Mouse (Mus musculus) gonadal fat pad, adult 2 months (tissue): ENCODE measurements around the gene Dgke. TPM values are rescaled to one million over a fixed set of nuclear protein-coding genes. Genes with fewer than 3 reads are reported as not detected.

ENCODE experiments used
- DNase-seq: peaks from one replicate; pipeline ENCODE4 v3.0.0-alpha.2; 2012; ENCODE audit warnings: low read depth
- polyA plus RNA-seq: library from polyadenylated mRNA; depleted of rRNA; stranded (reverse); fragments of >200 nt; gene quantifications from 2 replicates; pipeline ENCODE4 v1.2.3, GENCODE M21; 2012

Dgke gene
- polyA plus RNA-seq, 1 experiment: 7.3 TPM

DNA sequence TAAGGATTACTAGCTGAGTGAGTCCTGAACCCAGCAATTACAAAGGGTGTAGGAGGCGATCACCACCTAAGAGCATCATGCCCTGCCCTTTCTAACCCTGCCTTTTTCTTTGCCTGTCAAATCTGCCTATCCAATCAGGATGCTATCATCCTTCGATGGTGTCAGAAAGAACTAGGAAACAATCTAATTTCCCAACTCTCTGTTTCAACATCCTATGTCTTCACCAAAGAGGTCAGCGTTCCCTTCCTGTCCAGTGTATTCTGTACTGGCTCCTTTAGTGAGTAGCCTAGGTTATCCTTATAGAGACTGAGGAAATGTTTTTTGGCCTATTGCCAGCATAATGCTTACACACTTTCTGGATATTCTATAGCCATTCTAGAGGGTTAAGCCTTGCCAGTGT, 31.1 kb downstream of the Dgke start:
- DNase-seq: no peak

DNA sequence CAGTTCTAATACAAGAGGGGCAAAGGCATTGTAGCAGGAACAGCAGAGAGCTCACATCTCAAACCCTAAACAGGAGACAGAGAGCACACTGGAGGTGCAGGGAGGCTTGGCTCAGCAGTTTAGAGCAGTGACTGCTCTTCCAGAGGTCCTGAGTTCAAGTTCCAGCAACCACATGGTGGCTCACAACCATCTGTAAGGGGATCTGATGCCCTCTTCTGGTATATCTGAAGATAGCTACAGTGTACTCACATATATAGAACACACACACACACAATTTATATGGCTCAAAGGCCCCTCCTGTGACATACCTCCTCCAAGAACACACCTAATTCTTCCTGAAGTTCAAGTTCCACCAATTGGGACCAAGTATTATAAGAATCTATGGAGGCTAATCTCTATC, 32.1 kb downstream of the Dgke start:
- no peak for DNase-seq

DNA sequence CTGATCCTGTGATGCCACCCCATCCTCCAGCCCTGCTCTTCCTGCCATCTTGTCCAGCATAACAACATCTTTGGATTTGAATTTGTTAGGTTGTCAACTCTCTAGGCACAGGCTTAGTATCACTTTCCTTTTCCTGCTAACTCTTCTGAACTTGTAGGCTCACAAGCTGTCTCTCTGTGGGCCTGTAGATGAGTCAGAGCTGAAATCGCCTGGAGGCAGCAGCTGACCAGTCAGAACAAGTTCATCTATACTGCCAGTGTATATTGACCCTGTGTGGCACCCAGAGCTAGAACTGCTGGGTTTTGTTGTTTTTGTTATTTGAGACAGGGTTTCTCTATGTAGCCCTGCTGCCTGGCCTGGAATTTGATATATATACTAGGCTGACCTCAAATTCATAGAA, 35.5 kb downstream of the Dgke start:
- no peak for DNase-seq

DNA sequence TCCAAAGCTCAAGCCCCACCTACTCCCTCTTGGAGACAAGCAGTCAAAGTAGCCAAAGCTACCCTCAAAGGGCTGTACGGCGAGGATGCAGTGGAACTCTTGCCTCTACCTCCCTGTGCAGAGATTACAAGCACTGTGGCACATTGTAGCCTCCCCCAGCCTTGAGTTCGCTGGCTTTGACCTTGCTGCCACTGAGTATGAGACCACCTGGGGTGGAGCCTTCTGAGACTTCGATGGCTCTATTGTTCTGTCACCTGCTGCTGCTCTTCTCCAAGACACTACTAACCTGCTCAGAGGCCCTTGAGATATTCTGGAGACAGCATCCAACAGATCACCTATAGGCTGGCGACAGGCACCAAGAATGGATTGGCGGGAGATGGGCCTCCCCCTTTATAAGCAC, 36.1 kb downstream of the Dgke start:
- no peak for DNase-seq

DNA sequence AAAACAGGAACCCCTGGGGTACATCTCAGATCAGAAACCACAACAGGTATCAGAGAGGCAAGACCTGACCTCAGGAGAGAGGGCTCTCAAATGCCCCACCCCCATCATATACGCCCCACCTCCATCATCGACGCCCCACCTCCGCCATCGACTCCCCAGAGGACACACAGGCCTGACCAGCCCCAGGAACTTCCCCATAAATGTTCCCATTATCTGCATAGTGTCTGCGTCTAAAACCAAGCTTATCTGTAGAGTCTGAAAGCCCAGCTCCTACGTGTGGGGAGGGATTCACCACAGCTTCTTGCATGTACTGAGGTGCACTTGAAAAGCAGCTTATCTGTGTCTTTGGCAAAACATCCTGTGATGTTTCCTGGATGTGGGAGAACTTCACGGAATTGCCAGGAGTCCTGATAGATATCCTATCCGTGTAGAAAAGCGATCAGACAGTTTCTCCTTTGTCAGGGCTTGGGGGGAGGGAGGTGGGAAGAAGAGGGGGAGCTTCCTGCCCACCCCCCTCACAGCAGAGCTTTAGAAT, 37.7 kb downstream of the Dgke start:
- DNase-seq: no peak

DNA sequence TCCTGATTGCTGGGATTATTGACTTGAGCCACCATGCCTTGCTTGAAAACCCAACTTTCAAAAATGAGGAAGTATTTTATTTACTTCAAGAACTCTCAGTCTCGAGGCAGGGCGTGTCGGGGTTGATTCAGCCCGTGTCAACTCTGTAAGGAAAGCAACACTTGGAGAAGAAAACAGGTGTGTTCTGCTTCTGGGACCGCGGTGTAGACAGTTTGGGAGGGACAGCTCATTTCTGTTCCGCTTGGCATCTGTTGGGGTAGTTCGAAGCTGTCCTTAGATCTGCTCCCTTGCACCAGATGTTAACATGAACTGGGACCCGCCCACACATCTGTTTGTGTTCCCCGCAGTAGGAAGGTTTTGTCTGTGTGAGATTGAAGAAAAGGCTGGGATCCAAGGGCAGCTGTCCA, 38.7 kb downstream of the Dgke start:
- no peak for DNase-seq

DNA sequence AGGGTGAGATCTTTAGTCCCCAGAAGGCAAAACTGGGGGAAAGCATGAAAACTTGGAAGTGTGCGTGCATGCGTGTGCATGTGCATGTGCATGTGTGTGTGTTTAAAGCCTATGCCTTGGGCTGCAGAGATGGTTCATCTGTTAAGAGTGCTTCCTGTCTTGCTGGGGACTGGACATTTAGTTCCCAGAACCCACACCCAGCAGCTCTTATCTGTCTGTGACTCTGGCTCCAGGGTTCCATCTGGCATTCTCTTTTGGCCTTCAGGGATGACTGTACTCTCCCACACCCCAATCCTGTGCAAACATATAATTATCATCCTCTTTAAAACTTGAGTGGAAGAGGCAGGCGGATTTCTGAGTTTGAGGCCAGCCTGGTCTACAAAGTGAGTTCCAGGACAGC, 40.5 kb downstream of the Dgke start:
- DNase-seq: no peak

DNA sequence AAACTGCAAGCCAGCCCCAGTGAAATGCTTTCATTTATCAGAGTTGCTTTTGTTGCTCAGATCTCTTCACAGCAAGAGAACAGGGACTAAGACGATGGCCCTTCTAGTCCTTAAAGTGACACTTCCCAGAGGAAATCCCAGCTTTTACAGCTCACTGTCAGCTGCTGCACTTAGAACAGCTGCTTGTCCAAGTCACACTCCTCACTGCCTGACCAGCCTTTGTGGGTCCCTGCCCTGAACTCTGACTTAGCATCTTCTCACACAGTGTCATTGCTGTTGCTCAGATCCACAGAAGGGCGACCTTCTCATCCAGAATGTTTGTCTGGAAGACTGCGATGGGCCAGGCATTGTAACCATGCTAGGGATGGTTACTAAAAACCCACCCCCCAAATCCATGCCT, 41.0 kb downstream of the Dgke start:
- DNase-seq: no peak

DNA sequence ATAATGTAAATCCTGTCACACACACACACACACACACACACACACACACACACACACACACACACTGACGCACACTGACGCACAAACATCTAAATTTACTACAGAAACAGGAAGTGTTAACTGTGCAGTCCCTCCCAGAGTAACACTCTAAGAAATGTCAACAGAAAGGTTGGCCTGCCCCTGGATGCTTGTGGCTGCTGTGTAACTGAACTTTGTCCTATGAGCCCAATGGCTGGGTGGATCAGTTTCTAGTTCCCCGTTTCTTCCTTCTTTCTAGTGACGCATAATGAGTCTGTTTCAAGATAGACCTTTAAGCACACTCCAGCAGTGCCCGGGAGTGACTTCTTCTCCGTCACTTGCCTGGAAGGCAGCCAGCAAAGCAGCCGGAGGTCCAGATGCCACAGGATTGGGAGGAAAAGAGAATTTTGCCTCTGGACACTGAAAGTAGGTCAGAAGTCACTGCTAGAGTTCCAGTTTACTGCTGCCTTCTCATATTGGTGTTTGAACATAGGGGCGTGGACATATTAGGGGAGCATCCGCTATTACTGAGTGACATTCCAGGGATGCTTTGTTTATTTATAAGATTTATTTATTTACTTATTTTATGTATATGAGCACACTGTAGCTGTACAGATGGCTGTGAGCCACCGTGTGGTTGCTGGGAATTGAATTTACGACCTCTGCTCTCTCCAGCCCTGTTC, 42.3 kb downstream of the Dgke start:
- no peak for DNase-seq

DNA sequence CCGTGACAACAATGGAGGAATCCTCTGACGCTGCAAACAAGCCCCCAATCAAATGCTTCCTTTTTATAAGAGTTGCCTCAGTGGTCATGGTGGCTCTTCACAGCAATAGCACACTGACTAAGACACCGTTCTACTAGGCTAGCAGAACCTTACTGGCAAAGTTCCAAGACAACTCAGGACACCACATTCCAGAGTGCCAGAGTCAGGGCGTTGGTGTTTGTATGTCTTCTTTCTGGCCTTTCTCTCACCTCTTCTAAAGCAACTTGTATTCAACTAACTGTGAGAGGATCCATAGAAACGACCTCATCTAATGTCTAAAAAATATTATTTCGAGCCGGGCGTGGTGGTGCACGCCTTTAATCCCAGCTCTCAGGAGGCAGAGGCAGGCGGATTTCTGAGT, 43.2 kb downstream of the Dgke start:
- no peak for DNase-seq

DNA sequence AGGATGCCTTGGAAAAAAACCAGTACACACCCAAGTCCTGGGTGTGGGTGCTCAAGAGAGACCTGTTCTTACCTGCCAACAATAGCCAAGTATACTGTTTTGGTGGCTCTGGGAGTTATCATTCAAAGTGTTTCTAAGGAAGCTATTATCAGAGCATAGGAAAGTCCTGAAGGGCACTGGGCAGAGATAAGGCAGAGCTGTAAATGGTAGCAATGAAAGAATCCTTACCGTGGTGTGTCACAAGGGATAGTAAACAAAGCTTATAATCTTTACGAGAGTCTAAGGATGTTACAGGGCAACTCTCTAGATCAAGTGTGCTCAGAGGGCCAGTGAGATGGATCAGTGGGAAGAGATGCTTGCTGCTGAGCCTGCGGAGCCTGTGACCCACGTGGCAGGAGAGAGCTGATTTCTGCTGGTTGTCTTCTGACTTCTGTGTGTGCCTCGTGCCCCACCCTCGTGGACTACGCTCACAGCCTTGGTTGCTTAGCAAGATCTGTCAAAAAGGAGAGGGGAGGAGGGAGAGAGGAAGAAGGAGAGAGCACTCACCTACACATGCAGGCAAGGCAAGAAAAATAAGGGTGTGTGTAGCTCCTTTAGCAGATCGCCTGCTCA, 44.4 kb downstream of the Dgke start:
- DNase-seq: no peak

DNA sequence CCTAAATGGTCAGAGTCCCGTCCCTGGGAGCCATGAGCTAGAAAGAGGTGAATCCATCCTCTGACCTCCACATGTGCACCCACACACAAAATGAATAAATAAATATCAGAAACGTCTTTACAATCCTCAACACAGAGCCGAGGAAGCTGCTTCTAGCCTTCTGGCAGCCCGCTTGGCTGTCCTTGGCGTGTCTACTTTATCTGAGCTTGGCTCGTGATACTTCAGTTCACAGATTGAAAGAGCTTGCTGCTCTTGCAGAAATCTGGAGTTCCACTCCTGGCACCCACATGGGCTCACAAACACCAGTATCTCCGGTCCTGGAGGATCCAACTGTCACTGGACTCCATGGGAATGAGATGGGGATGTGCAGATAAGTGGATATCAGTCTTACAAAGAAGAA, 45.0 kb downstream of the Dgke start:
- no peak for DNase-seq

DNA sequence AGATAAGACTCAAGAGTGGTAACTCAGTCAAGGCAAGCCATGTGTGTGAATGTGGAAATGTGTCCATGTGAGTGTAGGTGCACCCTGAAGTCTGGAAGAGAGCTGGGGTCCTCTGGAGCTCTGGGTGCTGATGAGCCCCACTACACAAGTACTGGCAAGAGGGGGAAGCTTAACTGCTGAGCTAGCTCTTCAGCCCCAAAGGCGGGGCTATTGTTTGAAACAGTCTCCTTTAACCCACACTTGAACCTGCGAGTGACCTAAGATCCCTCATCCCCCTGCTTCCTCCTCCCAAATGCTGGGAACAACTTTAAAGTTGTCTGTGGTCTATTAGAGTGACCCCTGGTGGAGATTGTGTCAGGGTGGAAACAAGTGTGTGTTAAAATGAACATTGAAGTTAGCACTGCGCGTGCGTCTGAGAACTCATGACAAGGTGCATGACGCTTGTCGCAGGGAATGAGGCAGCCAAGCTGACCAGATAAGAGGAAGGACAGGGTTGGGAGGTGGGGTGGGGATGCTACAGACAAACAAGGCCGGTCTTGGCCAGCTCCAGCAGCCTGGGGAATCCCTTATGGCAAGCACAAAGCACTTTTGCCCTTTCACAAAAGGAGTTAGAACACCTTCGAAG, 45.9 kb downstream of the Dgke start:
- no peak for DNase-seq

DNA sequence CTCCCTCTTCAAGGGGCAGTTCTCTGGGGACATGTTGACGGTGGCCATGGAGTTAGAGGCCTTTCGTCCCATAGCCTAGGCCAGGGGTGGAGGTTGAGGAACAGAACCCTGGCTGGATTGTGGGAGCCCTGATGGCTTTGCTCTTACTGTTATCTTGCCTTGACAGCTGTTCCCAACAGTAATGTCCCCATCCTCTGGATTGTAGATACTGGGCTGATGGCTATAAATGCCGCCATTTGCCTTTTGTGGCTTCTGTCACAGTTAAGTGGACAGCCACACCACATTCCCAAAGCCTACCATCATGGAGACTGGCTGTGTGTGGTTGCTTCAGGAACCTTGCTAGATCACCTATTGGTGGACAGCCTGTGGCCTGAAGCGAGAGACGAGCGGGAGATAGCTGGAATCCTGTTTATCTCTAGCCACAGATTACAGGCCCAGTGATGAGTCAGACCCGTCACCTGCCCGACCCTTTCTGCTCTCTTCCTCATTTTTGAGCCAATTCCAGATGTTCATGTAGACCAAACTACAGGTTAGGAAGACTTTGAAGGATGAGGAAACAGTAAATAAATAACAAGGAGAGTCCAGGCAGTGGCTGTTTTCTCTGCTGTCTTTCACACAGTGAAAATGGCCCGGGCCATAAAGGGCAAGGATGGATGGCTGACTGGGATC, 49.0 kb downstream of the Dgke start:
- DNase-seq: no peak

DNA sequence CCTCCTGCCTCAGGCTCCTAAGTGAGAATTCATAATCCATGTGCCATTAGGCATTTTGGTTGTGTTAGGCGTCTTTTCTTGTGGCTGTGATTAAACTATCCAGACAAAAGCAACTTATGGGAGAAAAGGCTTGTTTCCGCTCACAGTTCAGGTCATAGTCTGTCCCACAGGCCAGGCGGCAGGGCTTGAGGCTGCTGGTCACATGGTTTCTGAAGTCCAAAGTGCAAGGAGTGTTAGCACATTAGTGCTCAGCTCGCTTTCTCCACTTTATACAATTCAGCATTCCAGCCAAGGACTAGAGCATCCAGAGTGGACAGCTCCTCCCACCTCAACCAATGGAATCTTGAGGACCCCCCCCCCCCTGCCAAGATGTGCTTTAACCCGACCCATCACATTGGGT, 54.4 kb downstream of the Dgke start:
- DNase-seq: no peak

DNA sequence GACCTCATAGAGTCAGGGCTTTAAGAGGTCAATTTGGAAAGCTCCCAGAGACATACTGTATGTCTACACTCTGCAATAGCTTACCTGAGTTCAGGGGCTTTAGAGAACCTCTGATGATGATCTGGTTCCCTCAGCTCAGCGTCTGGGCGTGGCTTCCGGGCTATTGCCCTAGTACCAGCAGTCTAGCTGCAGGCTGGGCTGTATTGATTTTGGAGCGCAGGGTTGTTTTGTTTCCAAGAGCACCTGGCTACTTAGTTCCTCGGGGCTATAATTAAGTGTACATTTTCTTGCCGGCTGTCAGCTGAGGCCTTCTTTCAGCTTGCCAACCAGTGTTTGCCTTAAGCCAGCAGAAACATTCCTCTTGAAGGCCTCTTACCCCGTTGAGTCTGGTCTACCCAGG, 57.2 kb downstream of the Dgke start:
- no peak for DNase-seq

DNA sequence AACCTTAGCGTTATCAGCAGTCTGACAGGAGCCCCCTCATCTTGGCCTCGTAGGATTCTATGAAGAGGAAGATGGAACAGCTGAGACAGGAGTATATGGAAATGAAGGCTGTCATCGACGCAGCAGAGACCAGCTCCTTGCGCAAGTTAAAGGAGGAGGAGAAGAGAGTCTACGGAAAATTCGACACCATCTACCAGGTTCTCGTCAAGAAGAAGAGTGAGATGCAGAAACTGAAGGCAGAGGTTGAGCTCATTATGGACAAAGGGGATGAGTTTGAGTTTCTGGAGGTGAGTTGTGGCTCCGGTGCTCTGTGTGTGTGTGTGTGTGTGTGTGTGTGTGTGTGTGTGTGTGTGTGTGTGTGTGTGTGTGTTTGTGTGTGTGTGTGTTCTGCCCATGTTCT, 57.6 kb downstream of the Dgke start:
- no peak for DNase-seq

DNA sequence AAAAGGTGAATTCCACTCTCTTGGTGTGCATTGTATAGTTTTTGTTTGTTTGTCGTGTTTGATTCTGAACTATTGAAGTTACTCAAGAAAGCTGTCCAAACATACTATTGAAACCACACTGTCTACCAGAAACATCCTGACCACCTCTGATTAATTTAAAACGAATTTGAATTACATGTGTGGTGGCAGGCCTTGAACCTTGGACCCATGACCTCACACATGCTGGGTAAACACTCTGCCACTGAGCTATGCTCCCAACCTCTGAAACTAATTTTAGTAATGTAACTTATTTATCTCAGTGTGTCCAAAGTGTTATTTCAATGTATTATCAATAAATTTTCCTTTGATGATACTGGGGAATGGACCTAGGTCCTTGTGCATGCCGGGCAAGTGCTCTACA, 59.1 kb downstream of the Dgke start:
- DNase-seq: no peak

DNA sequence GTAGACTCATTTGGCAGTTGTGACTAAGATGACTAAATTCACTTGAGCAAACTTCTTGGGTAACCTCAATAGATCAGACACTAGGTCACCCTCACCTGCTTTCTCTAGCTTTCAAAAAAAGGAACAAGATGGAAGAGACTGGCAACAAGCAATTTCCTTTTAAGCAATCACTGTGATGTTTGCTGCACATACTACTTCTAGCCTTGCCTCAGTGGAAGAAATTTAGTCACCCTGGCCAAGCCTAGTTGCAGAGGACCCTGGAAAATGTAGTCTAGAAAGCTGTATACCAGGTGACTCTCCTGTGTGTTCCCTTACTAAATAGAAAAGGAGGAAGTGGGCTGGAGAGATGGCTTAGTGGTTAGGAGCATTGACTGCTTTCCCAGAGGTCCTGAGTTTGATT, 60.2 kb downstream of the Dgke start:
- no peak for DNase-seq

DNA sequence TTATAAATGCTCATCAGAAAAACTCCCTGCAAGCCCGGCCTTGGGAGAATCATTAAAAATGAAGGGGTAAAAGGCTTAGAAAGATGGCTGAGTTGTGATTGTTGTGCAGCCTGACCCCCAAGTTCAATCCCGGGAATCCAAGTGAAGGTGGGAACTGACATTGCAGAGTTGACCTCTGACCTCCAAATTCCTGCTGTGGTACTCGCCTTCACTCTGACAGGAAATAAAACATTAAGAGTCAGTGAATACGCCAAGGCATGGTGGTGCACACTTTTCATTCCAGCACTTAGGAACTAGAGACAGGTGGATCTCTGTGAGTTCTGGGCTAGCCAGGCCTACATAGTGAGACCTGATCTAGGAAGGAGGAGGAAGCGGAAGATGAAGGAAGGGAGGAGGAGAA, 61.2 kb downstream of the Dgke start:
- no peak for DNase-seq

DNA sequence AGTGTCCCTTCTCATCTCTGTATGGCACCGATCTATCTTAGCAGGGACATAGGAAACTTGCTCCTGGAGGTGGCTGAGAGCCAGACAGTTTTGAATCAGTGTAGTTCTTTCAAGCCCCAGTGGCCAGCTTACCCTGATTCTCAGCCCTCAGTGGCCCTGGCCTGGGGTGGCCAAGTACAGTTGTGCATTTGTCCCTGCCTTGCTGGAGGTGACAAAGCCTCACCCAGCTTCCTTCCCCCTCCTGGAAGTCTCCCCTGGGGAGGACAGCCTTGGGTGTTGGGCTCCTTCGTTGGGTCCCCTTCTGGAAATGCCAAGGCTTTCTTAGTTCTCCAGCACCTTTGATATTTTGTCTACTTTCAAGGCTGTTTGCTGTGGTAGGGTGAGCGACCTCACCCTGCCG, 62.9 kb downstream of the Dgke start:
- no peak for DNase-seq

DNA sequence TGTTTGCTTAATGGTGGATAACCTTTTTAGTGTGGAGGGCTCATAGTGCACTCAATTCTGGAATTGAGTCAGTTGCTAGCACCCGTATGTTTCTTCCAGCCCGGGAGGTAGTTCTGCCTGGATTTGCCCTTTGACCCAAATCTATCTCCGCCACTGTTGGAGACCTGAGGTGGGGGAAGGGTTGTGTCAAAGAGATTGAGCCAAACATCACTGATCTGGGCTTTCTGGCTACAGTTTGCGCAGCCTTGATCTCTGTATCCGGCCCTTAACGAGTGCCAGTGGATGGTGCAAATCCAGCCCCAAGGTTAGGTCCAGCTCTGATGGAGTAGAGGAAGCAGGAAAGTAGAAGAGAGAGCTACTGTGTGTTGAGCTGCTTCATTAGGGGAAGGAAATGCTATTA, 63.6 kb downstream of the Dgke start:
- no peak for DNase-seq

DNA sequence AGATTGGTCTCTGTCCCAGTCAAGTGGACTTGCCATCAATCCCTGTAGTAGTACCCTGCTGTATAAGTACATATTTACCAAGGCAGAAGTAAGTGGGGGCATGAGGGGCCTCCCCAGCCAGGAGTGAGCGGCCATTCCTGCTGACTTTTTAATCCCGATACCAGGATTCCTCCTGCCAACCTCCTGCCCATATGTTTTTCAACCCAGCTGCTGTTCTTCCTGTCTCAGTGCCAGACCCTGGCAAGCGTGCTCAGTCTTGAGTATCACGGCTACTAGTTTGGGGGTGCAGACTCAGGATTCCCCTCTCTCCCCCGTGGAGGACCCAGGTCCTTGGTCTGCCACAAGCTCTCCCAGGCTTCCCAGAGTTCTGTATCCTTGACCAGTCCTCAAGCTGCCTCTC, 64.0 kb downstream of the Dgke start:
- no peak for DNase-seq
